Mouse (Mus musculus) embryonic facial prominence, embryonic 12.5 days (tissue): ENCODE data around the gene Gkn2. TPM values are rescaled to one million over a fixed set of nuclear protein-coding genes. Genes with fewer than 3 reads are reported as not detected.
A peak's percentile ranks its signal among the peaks of the same experiment; 100 is the strongest.

Source experiments
- ATAC-seq: fragments of 200-750 bp; cut with Nextera tagmentation; 2 replicates; pipeline ENCODE4 v1.8.0; 2017; ENCODE audit not compliant: insufficient number of reproducible peaks, insufficient read depth, low FRiP score, low TSS enrichment
- H3K27ac ChIP-seq: fragments of 300-500 bp; sonication (generic); 2 replicates; pipeline ENCODE4 v1.5.1; 2016; ENCODE audit warnings: mild to moderate bottlenecking
- H3K27me3 ChIP-seq: fragments of 300-500 bp; sonication (generic); 2 replicates; pipeline ENCODE4 v1.6.1; 2016; ENCODE audit warnings: mild to moderate bottlenecking, moderate library complexity
- H3K36me3 ChIP-seq: fragments of 300-500 bp; sonication (generic); 2 replicates; pipeline ENCODE4 v1.6.1; 2016; ENCODE audit warnings: mild to moderate bottlenecking
- H3K4me1 ChIP-seq: fragments of 300-500 bp; sonication (generic); 2 replicates; pipeline ENCODE4 v1.6.1; 2016
- H3K4me2 ChIP-seq: fragments of 300-500 bp; sonication (generic); replicated peaks from 2 replicates; pipeline ENCODE4 v1.6.1; 2016; ENCODE audit warnings: mild to moderate bottlenecking, moderate library complexity
- H3K4me3 ChIP-seq: fragments of 300-500 bp; sonication (generic); 2 replicates; pipeline ENCODE4 v1.5.1; 2016; ENCODE audit warnings: mild to moderate bottlenecking
- H3K9ac ChIP-seq: fragments of 300-500 bp; sonication (generic); 2 replicates; pipeline ENCODE4 v1.6.1; 2016; ENCODE audit warnings: mild to moderate bottlenecking, moderate library complexity
- H3K9me3 ChIP-seq: fragments of 300-500 bp; sonication (generic); 2 replicates; pipeline ENCODE4 v1.6.1; 2016; ENCODE audit warnings: mild to moderate bottlenecking, moderate library complexity
- WGBS: fragments of 180-500 bp; shearing (Covaris S2); methylation state at CpG from one replicate; pipeline ENCODE4 v1.1.7; 2016; 5-methylcytosine and 5-hydroxymethylcytosine counted together
- polyA plus RNA-seq: library from polyadenylated mRNA; unstranded; fragments of >200 nt; fragmentation: Nextera tagmentation; extraction: Ambion mirVana; gene quantifications from 2 replicates; pipeline ENCODE4 v1.2.1, GENCODE M21; 2016

The Gkn2 gene
- not detected in 2 replicates for polyA plus RNA-seq

DNA sequence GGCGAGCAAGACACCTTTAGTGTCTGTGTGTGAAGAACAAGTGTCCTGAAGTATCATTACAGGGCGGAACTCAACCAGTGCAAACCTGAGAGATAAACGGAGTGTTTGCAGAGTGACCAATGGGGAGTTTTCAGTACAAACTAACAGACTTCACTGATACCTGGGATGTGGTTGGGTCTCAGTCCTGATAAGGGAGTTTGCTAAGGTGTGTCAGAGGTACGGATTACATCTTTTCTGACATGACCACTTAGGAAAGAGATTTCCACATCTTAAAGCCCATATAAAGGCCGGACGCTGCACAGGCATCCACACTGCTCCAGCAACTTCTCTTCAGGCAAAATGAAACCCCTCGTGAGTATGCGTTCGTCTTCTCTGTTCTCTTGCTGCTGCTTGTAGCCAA is at the start of gene Gkn2:
TSS of gene Gkn2 (plus strand) at position 301 of the 400 bp plus-strand sequence.
- Histone ChIP-seq H3K4me2 (no peak within 1 kb of the TSS), H3K9me3 (no peaks in the 10 kb centered on the region), H3K4me1 (no peaks in the 10 kb centered on the region), H3K9ac (no peak within 1 kb of the TSS), H3K27ac (no peak within 1 kb of the TSS), H3K36me3 (no peaks in the 10 kb centered on the region), H3K27me3 (no peaks in the 10 kb centered on the region), H3K4me3 (no peak within 1 kb of the TSS)
- 87% methylated on average over 9 of the region's 9 CpGs for WGBS
- ATAC-seq = no peak

DNA sequence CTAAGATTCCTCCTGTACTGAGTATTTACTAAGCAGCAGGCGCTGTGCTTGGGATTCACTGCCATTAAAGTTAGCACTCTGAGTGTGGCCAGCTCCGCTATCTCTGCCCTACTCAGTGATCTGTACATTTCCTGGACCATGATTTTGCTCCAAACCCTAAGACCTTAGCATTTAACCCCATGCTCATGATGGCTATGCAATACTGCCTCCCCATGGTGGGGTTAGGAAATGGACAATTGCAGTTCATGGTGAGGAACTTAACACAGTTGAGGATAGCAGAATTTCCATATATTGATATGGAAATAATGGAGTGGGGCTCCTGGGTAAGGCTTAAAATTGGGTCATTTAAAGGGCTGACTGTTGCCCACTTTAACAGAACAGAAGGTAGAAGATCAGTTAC is 49.8 kb upstream of the Gkn2 start:
- no peak for ATAC-seq
- no peaks in the 10 kb centered on the region; the same call in 1 of the 2 replicates for H3K4me1 ChIP-seq
- no peak overlapping the region for H3K27ac ChIP-seq
- H3K9me3 ChIP-seq = no peaks in the 10 kb centered on the region
- no peak overlapping the region for H3K4me2 ChIP-seq
- 87% methylated on average over 2 of the region's 2 CpGs for WGBS
- H3K27me3 ChIP-seq = no peaks in the 10 kb centered on the region
- no peak overlapping the region for H3K4me3 ChIP-seq
- no peaks in the 10 kb centered on the region for H3K36me3 ChIP-seq
- no peak overlapping the region for H3K9ac ChIP-seq

DNA sequence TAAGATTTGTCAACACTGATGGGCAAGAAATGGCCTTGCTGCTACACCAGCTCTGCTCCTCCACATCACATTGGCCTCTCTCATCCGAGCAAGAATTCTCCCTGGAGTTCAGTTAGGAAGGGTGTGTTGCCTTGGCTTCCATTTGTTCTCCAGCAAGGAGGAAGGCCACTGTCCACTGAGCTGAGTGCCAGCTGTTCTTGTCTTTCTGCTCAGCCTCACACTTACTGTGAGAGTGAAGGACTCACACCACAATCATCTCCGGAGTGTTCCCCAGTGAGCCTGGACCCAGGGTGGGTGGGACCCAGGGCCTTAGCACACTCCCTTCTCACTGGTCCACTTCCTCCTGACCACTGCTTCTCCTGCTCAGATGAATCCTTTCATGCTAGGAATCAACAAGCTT is 46.2 kb upstream of the Gkn2 start:
- H3K9ac ChIP-seq = no peak overlapping the region
- H3K4me2 ChIP-seq = no peak overlapping the region
- ATAC-seq = no peak
- no peaks in the 10 kb centered on the region for H3K27me3 ChIP-seq
- H3K4me1 ChIP-seq = peaks cover 18% of the 10 kb centered on the region
- no peaks in the 10 kb centered on the region for H3K9me3 ChIP-seq
- 91% methylated on average over 2 of the region's 2 CpGs for WGBS
- H3K27ac ChIP-seq = no peak overlapping the region
- no peak overlapping the region for H3K4me3 ChIP-seq
- H3K36me3 ChIP-seq = no peaks in the 10 kb centered on the region

DNA sequence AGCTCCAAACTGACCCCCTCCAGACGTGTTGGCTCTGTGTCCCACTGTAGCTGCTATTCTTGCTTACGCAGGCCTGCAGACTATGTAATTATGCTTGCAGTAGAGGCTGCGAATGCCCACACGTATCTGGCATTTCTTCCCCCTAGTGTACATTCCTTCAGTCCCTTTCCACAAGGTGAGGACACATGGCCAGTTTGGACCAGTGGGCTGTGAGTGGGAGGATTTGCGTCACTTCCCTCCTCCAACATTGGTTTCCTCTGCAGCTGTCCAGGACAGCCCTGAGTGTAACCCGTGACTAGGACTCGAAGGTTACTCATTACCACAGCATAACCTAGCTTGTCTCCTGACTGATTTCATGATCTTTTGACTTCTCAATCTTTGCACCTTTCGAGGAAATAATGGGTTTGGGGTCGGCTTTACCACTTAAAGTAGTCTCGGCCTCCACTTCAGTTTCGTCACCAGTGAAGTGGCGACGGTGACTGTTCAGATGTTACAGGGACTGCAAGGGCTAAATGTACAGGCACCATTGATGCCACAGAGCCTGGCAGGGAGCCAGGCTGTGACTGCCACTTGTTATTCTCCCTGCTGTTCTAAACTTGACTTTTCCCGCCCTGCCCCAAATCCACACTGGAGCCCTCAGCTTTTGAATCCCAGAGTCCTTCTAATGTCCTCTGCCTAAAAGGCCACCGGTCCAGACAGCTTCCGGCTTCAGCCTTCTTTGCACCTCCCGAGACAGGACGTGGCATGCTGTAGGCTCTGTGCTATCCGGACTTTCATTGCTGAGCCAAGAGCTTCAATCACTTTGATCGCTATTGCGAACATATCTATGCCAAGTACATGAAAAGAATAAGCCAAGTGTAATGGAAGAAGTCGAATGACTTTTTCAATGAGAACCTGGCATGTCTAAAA is 44.6 kb upstream of the Gkn2 start:
- Histone ChIP-seq H3K27ac (no peak overlapping the region), H3K9me3 (no peaks in the 10 kb centered on the region), H3K27me3 (no peaks in the 10 kb centered on the region)

DNA sequence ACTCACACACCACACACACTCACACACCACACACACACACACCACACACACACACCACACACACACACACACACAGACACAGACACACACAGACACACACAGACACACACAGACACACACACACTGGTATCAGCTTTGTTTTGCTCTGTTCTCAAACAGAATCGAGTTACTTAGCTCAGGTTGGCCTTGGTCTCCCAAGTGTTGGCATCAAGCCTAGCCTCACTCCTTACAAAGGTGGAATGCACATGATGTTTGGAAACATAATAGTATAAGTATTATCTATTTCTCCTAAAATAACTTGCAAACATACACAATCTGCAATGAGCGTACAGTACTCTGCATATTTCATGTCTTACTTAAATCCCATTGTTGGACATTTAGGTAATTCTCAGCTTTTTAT is 40.8 kb upstream of the Gkn2 start:
- no peaks in the 10 kb centered on the region for H3K27me3 ChIP-seq
- peaks cover 35% of the 10 kb centered on the region for H3K4me1 ChIP-seq

More for the DNA sequence above, 44.6 kb upstream of the Gkn2 start:
- Histone ChIP-seq H3K4me3 (no peak overlapping the region), H3K9ac (no peak overlapping the region), H3K4me2 (no peak overlapping the region), H3K4me1 (peaks cover 29% of the 10 kb centered on the region), H3K36me3 (no peaks in the 10 kb centered on the region)
- WGBS = 89% methylated on average over 22 of the region's 22 CpGs
- no peak for ATAC-seq

DNA sequence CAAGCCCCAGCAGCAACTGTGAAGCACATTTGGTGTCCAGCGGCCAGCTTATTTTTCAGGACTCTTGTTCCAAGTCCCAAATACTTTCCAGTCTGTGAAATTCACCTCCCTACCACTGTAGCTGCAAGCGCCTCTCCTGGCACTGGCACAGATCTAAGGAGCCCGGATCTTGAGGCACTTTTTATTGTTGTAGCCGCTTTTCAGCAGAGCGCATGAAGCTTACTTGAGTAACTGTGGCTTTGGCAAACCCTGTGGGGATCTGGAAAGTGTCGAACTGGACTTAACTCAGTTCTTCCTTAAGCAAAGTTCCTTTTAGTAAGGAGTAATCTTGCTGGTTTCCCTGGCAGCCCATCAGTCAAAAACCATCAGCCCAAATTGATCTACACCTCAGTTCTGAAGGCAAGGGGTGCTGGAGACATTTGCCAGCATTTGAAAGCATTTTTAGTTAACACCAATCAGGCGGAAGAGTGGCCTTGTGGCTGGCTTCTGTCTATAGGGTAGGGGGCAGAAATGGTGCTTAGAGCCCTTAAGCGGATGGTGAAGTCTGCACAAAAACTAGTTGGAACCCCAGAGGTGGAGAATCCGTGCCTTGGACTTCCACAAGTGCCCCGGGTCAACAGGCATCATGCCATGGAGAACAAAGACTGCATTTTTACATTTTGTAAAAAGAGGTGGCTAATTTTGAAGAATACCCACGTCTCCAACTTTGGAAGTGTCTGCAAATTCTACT is 38.6 kb upstream of the Gkn2 start:
- 9% methylated on average over 11 of the region's 11 CpGs for WGBS
- H3K9ac ChIP-seq = peak overlapping the region; percentile 89

More for the DNA sequence above, 40.8 kb upstream of the Gkn2 start:
- no peak for ATAC-seq
- Histone ChIP-seq H3K4me3 (peak overlapping the region; percentile 83; the same call in 1 of the 2 replicates), H3K4me2 (peak overlapping the region; percentile 80), H3K27ac (no peak overlapping the region), H3K36me3 (no peaks in the 10 kb centered on the region), H3K9ac (no peak overlapping the region), H3K9me3 (no peaks in the 10 kb centered on the region)
- 72% methylated on average over 2 of the region's 2 CpGs for WGBS

DNA sequence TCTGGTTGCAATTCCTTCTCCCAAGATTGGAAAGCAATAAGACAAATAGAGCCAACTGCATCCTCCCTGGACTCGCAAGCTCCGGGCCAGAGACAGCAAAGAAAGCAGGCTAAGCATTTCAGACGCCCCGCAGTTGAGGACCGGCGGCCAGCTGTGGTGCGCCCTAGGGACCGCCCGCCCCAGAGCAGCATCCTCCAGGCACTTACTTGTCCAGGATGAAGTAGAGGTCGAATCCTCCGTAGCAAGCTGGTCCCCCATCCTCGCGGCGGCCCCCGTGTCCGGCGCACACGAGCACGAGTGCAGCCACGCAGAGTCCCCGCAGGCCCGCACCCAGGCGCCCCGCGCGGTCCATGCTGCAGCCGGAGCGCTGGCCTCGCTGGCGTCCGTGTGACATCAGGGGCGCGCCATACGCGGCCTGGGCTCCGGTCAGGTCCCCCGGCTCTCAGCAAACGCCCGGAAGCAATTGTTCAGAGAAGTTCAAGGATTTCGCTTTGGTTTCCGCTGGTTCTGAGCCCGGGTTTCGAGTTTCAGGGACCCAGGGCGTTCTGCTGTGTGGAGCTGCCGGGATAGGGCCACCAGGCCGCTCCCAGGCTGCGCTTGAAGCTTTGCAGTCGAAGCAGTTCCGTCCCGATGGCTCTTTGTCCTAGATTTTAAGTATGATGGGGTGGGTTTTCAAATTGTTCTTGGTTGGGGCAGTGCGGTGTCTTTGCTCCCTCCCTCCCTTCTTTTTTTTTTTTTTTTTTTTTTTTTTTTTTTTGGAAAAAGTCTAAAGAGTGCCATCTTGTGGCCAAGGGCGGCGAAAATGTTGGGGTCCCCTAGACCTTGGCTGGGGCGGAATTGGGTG is 37.8 kb upstream of the Gkn2 start, which contains the start of gene Antxr1:
TSS of gene Antxr1 (minus strand) at position 731 of the 844 bp plus-strand sequence.
- H3K4me3 ChIP-seq = peak within 1 kb of the TSS; percentile 83
- ATAC-seq = peak; percentile 65; the same call in 1 of the 2 replicates
- no peaks in the 10 kb centered on the region for H3K9me3 ChIP-seq
- under 1% methylated on average over 54 of the region's 54 CpGs for WGBS
- peak within 1 kb of the TSS; percentile 91 for H3K27ac ChIP-seq
- H3K4me2 ChIP-seq = peak within 1 kb of the TSS; percentile 80
- peaks cover 29% of the 10 kb centered on the region for H3K4me1 ChIP-seq
- peak within 1 kb of the TSS; percentile 89 for H3K9ac ChIP-seq
- H3K36me3 ChIP-seq = no peaks in the 10 kb centered on the region
- no peaks in the 10 kb centered on the region for H3K27me3 ChIP-seq

More for the DNA sequence above, 38.6 kb upstream of the Gkn2 start:
- peak overlapping the region; percentile 91 for H3K27ac ChIP-seq
- no peaks in the 10 kb centered on the region for H3K9me3 ChIP-seq
- H3K4me3 ChIP-seq = peak overlapping the region; percentile 83
- H3K4me2 ChIP-seq = peak overlapping the region; percentile 80
- no peak for ATAC-seq
- no peaks in the 10 kb centered on the region for H3K36me3 ChIP-seq
- H3K4me1 ChIP-seq = peaks cover 29% of the 10 kb centered on the region
- H3K27me3 ChIP-seq = no peaks in the 10 kb centered on the region

DNA sequence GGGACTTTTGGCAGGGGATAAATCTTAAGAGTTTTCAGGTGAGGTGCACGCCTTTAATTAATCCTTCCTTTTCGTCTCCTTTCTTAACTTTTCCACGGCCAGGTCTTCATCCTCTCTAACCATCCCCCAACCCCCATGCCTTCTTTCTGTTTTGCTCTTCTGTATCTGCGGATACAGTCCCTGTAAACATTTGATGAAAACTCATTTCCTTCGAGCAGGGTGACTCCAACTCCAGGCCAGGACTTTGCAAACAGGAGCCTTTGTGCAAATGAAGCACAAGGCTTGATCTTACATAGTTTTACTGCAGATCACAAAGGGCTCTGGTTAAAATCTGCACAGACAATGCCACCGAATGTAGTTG is 37.2 kb upstream of the Gkn2 start:
- Histone ChIP-seq H3K4me1 (peaks cover 23% of the 10 kb centered on the region), H3K27me3 (no peaks in the 10 kb centered on the region), H3K4me3 (no peak overlapping the region), H3K9ac (no peak overlapping the region), H3K4me2 (no peak overlapping the region), H3K9me3 (no peaks in the 10 kb centered on the region), H3K27ac (no peak overlapping the region), H3K36me3 (no peaks in the 10 kb centered on the region)
- ATAC-seq = no peak
- 34% methylated on average over 6 of the region's 6 CpGs for WGBS

DNA sequence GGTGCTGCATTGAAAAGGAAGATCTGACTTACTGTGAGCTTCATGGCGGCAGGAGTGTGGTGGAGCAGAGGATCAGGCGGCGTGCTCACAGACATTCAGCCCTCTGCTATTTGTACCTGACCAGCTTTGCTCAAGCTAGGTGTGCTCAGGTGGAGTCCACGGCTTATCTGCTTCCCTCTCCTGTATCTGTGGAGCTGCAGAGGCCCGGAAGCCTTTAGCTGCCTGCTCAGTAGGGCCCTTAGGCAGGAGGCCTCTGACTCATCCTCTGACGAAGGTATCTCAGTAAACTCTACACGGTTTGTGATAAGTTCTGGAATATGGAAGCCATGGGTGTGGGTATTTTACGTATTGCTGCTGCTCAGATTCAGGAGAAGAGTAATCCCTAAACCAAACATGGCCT is 22.3 kb upstream of the Gkn2 start, which contains the start of gene Gkn1:
TSS of gene Gkn1 (minus strand) at position 114 of the 400 bp plus-strand sequence.
- H3K27ac ChIP-seq = no peak within 1 kb of the TSS
- no peak within 1 kb of the TSS for H3K9ac ChIP-seq
- H3K27me3 ChIP-seq = no peaks in the 10 kb centered on the region
- 92% methylated on average over 8 of the region's 8 CpGs for WGBS
- H3K9me3 ChIP-seq = no peaks in the 10 kb centered on the region
- ATAC-seq = no peak
- H3K36me3 ChIP-seq = no peaks in the 10 kb centered on the region
- no peaks in the 10 kb centered on the region for H3K4me1 ChIP-seq
- H3K4me3 ChIP-seq = no peak within 1 kb of the TSS
- H3K4me2 ChIP-seq = no peak within 1 kb of the TSS

DNA sequence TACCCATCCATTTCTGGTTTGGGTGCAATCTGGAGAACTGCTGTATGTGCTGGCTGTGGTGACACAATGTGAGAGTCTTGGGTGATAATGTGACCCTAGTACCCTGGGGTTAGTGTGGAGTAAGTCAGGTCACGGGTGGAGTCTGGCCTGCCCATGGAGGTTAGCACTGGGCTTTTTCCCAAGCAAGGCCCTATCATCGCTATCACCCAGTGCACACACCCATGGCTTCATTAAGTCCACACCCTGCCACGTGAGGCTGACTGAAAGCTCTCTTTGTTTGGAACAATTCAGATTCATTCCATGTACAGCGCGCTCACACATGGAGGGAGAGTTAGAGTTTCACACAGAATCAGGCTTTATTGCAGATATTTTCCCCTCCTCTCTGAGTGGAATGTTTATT is 18.7 kb upstream of the Gkn2 start:
- H3K27me3 ChIP-seq = no peaks in the 10 kb centered on the region
- H3K4me1 ChIP-seq = no peaks in the 10 kb centered on the region
- no peaks in the 10 kb centered on the region for H3K9me3 ChIP-seq
- H3K9ac ChIP-seq = no peak overlapping the region
- H3K4me2 ChIP-seq = no peak overlapping the region
- WGBS = 64% methylated on average over 5 of the region's 5 CpGs
- ATAC-seq = no peak
- no peaks in the 10 kb centered on the region for H3K36me3 ChIP-seq
- no peak overlapping the region for H3K4me3 ChIP-seq
- no peak overlapping the region for H3K27ac ChIP-seq

DNA sequence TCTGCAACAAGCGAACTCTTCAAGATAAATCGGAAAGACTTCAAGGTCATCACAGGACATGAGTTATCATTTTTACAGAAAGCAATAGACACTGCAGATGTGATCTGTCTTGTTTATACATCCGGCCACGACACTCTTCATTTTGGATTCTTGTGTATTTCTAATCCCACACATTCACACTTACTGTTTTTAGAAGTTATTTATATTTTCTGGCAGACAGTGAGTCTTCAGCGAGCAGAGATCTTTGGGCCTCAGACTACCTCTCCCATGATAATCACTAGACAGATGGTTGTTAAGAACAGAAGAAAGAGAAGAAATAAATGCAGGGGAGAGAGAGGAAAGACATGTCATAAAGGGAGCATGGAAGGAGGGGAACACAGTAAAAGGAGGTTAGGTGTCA is 3.9 kb upstream of the Gkn2 start:
- Histone ChIP-seq H3K4me2 (no peak overlapping the region), H3K36me3 (no peaks in the 10 kb centered on the region), H3K27me3 (no peaks in the 10 kb centered on the region), H3K27ac (no peak overlapping the region), H3K4me1 (no peaks in the 10 kb centered on the region), H3K9me3 (no peaks in the 10 kb centered on the region), H3K9ac (no peak overlapping the region), H3K4me3 (no peak overlapping the region)
- 89% methylated on average over 5 of the region's 5 CpGs for WGBS
- no peak for ATAC-seq
